Mouse (Mus musculus) kidney, adult 2 months (tissue): ENCODE results near the gene Fam122a.

ENCODE experiments used
- CTCF ChIP-seq: fragments of 200-500 bp; conservative IDR thresholded peaks from 2 replicates; pipeline ENCODE4 v1.5.1; 2011; ENCODE audit warnings: low read depth, mild to moderate bottlenecking, control low read depth, low read length, moderate library complexity, mixed read lengths; ENCODE audit not compliant: insufficient read depth, insufficient read length
- POLR2A ChIP-seq: fragments of 200-500 bp; IDR thresholded peaks from one replicate; pipeline ENCODE4 v1.6.1; 2011; ENCODE audit warnings: low read depth, low read length, control low read depth

- TF ChIP-seq CTCF: no peak
- TF ChIP-seq POLR2A: no peak
Observed at GRCm38 (mm10) chr19:24515941-24516340, 38.8 kb upstream of the Fam122a start.
